Mouse (Mus musculus) hematopoietic stem cell, adult 5-6 weeks (primary cell): Measurements from ENCODE around the gene Mettl6. TPM values are rescaled to one million over a fixed set of nuclear protein-coding genes. Genes with fewer than 3 reads are reported as not detected.
A peak's percentile ranks its signal among the peaks of the same experiment; 100 is the strongest.

Experiments
- ATAC-seq, 2 experiments: fragments of 125-278 bp in 1 of 2; replicated peaks in 1 of 2; 2 replicates each; pipeline ENCODE4 v1.8.0; 2016 to 2017; ENCODE audit warnings: inconsistent platforms in 2 of 2, mild to moderate bottlenecking in 2 of 2, moderate number of reproducible peaks in 2 of 2, low read depth in 1 of 2, moderate TSS enrichment in 1 of 2; ENCODE audit not compliant: low FRiP score in 2 of 2, poor library complexity in 2 of 2, severe bottlenecking in 2 of 2, insufficient read depth in 1 of 2, low TSS enrichment in 1 of 2
- total RNA-seq: library from RNA; stranded (forward); fragments of 172-1452, 232-1000 nt; gene quantifications from 2 replicates; pipeline ENCODE4 v1.2.3, GENCODE M21; 2017

The Mettl6 gene
- total RNA-seq, 1 experiment from 2014 or later = 49.8 TPM

DNA sequence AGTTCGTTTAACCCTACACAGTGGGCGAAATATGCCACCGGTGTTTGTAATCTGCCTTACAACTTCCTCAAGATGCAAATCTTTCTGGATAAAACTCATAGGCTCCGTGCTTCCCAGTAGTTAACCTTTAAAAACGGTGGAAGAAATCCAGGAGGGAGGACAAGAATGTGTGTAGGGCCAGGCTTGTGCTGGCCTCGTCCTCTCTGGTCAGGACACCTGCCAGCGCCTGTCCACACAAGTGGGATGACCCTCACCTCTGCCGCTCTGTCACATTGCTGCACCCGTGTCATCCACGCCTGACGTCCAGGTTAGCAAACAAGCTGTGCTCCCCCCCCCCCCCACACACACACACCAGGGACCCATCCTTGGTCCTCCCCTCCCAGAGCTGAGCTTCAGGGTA is 55.6 kb downstream of the Mettl6 start:
- no peak for ATAC-seq

DNA sequence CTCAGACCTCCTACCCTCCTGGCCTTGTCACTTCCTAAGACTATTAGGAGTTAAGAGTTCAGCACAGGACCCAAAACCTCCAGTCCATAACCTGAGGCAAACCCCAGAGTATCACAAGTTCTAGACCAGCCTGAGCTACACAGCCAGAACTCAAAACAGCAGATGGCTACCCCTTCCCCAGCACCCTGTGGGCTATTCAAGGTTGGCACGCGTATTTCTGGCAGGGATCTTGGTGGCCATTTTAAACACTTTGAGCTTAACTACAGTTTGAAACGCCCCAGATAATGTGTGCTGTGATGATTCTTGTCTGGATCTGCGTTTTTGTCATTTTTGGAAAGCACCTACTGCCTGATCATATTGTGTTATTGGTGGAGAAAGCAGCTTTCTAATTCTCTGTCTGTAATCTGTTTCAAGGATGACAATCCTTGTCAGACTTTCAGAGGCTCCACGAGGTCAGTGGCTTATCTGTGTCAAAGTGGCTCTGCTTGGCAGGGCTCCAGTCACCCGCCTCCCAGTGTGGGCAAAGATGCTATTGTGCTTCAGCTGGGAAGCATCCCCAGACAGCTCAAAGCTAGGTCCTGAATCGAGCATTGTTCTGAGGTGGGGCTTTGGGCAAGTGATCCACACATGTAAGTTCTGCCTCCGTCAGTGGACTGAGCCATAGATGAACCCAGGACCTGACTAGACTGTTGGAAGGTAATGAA is 56.9 kb downstream of the Mettl6 start:
- ATAC-seq = no peak

DNA sequence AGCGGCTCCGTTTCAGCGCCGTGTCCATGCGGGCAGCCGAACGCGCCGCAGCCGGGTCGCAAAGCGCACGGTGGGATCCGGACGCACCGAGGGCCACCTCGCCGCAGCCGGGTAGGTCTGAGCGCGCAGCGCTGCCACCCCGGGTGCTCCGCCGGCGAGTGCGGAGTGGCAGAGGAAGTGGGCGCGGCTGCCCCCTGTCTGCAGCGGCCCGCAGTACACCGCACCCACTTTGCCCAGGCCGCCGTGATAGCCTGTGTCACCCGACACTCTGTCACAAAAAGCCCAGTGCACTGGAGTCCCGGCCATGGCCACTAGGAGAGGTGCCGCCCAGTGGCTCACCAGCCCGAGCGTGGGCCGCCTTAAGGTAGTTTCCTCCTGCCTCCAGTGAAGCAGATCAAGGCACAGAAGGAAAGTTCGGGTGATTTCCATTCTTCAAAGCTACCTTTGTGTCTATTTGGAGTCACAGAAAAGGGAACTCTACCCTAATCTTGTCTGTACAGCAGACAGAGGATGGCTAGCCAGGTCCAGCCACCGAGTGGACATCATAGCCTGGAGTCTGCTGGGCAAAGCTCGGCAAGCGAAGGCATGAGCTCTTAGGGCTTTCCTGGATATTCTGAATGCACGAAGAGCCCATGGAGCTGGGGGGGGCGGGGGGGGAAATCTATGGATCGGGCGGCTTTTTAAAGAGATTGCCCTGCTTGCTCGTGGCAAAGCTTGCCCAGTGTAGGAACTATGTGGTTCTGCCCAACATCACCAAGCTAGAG is 58.7 kb downstream of the Mettl6 start, which contains the start of gene Sh3bp5:
Gene Sh3bp5 (minus strand): TSS at position 149 of the 764 bp plus-strand sequence.
- peak; percentile 94 to 97 for ATAC-seq

DNA sequence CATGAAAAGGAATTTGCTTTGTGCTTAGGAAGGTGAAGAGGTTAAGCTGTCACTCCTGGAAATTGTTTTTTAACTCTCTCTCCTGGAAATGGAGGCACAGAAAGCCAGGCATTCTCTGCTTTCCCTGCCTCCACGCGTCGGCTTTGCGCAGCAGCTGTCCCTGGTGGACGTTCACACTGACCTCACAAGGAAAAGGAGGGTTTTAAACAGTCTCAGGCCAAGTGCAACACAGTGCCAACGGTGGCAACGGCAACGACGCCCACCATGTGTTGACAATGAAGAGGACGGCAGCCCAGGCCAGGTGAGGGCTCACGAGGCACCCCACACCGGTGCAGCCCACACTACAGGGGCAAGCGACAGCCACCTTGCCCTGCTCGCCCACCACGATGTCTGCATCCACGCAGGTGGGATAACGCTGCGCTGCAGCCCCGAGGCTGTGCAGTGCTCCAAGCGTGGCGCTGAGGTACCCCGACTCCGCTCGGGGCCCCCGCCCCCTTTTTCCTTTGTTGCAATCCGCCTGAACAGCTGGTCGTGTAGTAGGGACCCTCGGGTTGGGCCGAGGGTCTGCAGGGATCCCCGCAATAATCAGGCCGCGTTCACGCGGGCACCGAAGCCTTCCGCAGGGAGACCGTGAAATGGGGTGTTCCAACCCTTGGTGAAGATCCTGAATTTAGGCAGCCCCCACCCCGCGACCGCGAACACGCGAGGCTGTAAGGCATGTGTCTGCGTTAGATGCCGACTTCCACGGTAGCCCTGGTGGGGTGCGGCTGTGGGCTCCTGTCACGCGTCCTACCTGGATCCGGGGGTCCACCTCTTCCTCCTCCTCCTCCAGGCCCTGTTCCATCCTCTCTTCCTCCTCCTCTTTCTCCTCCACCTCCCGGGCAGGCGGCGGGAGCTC is 59.6 kb downstream of the Mettl6 start:
- ATAC-seq = no peak

DNA sequence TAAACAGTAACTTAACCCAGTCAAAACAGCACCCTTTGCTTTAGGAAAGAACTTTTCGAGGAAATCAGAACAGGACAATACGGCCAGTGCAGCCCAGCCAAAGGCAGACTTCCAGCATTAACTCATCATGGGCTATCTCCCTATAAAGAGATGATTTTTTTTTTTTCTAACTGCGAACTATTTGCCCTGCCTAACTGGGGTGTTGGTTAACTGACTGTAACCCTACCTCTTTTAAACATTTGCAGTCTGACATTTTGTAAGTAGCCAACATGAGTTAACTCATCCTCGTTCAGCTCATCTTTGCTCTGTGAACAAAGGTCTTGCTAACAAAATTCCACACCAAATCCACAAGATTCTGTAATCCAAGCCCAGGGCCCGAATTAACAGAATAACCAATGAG is 60.4 kb downstream of the Mettl6 start:
- no peak for ATAC-seq

DNA sequence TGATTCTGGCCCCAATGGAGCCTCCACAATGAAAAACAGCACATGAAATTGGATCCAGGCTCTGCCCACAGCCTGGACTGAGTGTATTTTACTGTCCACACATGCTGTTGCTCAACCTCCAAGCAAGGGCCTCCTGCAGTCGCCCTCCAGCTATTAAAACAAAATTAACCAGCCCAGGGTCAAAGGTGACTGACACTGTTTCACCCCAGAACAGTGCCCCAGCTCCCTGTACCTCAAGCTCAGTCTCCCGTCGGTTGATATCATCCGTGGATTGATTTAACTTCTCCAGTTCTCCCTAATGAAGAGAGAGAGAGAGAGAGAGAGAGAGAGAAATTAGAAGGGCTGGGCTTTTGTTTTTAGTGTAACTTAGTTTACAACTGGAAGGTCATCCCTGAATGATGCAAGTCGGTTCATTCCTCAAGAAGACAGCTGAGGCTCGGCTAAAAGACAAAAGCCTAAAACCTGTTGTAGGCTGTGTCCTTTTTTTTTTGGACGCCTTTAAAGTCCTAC is 60.9 kb downstream of the Mettl6 start:
- ATAC-seq = no peak

DNA sequence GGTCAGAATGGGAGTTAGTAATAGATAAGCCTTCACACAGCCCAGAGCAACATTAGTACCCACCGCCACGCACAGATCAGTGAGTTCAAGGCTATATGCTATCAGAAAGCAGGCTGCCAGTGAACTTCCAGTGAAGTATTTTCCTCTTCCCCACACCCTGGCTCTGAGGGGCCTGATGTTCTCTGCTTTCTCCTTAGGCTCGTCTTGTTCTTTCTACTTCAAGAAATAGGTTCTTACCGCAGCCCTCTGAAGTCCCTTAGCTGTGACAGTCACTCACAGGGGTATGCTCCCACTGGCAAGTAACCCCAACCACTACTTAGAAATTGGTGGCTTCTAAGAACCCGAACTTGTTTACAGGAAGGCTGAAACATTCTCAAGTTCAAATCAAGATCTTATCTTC is 61.7 kb downstream of the Mettl6 start:
- ATAC-seq = no peak

DNA sequence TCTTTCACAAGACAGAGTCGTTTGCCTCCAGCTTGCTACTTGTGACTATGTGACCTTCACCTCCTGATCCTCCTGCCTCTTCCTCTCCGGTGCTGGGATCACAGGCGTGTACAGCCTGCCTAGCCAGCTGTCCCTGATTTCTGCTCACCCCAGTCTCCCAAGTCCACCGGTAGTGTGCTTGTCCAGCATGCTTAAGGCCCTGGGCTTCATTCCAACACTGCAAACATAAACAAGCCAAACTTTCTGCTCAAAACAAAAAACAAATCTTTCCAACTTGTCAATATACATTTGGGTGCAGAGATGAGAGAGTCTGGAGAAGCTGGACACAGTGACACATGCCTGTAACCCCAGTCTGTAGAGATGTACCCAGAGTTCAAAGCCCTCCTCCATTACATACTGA is 62.4 kb downstream of the Mettl6 start:
- ATAC-seq = no peak

DNA sequence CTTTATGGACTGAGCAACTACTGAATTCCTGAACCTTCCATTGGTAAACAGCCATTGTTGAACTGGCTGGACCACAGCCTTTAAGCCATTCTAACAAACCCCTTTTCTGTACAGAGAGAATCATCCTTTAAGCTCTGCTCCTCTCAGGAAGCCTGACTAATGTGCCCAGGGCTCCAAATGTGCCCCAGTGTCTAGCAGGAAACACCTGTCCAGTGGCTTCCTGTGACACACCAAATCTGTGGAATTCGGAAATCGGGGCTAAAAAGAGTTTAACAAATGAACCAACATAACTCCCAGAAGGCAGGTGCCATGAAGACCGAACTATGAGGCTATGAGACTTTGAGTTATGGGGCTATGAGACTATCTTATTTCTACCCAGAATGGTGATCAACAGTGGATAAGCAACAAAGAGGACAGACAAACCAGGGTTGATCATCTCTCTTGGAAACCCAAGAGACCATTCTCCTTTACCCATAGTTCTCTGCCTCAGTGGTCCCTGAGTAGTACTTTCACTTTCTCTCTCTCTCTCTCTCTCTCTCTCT is 63.0 kb downstream of the Mettl6 start:
- peak; percentile 56 to 57 for ATAC-seq

DNA sequence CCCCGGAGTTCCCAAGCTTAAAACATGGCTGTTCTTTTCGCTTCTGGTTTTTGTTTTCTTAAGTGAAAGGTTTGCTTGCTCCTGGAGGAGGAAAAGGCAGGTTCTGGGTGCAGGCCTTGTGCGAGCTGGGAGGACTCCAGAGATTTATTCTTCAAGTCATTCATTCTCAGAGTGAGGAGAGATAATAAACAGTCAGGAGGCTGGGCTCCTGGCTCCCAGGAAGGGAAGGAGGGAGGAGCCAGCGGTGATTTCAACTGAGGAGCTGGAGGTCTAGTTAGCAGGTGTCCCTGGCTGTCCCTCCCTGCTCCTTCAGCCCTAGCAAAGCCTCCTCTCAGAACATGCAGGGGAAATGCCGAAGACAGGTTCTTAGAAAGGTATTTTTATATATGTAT is 65.8 kb downstream of the Mettl6 start:
- ATAC-seq = no peak

DNA sequence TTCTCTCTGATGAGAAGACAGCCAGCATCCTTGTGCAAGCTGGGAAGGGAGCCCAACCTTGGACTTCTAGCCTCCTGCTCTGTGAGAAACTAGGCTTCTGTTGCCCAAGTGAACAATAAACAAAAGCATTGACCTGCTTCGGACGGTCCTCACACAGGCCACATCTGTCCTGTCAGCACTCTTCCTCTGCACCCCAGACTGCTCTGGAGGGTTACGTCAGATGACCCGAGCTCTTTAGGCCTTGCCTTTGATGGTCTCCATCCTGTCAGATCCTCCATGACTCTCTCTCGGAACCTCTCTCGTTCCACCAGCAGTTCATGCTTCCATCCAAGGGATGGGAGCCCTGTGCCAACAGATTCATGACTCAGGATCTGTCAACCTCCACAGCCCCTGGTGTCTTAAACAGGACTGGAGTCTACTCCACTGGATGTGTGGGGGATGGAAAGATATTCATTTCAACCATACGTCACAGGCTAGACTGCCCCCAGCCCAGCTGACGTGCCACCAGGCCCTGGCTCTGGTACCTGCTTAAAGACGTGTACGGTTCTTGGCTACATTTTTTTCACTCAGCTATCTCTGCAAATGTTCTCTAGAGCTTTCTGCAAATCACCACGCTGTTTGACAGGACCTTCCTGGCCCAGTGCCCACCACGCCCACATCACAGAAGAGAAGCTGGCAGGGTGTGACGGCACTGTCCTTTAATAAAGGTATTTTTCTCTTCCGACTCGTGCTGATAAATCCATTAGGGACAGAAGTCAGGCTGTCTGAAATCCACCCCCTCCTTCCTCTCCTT is 66.4 kb downstream of the Mettl6 start:
- ATAC-seq = no peak

Other genes with a start within 250 kb of the Mettl6 start
- gene Phf7, start 243.7 kb downstream of the Mettl6 start, total RNA-seq = 14.6 and 21.7 TPM in 2 replicates
- 58.2 and 72.6 TPM in 2 replicates for gene Bap1, start 243.6 kb downstream of the Mettl6 start, total RNA-seq
- gene Dnah1, start 171.1 kb downstream of the Mettl6 start, total RNA-seq = 1.1 and 1.9 TPM in 2 replicates
- gene Capn7, start 158.4 kb downstream of the Mettl6 start, total RNA-seq = 61.8 and 79.4 TPM in 2 replicates
- 14.3 and 15.9 TPM in 2 replicates for gene Sh3bp5, start 59.0 kb downstream of the Mettl6 start, total RNA-seq
- 16.8 and 18.8 TPM in 2 replicates for gene Eaf1, start 641 bp downstream of the Mettl6 start, total RNA-seq
- 0.69 TPM in 1 of 2 replicates, not detected in the other for gene Colq, start 96.3 kb upstream of the Mettl6 start, total RNA-seq
- not detected in 2 replicates for gene Gm49387, start 145.8 kb upstream of the Mettl6 start, total RNA-seq
- gene Btd, start 146.0 kb upstream of the Mettl6 start, total RNA-seq = 12.3 and 23.3 TPM in 2 replicates
- gene Hacl1, start 146.2 kb upstream of the Mettl6 start, total RNA-seq = 26.0 and 51.5 TPM in 2 replicates